Mouse (Mus musculus): ENCODE measurements around the gene Tfr2. TPM values are rescaled to one million over a fixed set of nuclear protein-coding genes. Genes with fewer than 3 reads are reported as not detected.
A peak's percentile ranks its signal among the peaks of the same experiment; 100 is the strongest.

Gene Tfr2
- total and polyA plus RNA-seq, 3 experiments: 96.2 to 112 TPM; not detected in 1

- peaks cover 0 to 25% of the 10 kb centered on the region in 2 experiments; a peak in 2 of 4 replicates for H3K4me1 ChIP-seq (ENCODE audit: control insufficient read depth in 1 of 2, insufficient read depth in 2 of 2, low read length in 2 of 2)
- TF ChIP-seq EP300 (IDR thresholded peaks at IDR 0.05; ENCODE audit: low read depth in 1 of 2, low read length in 2 of 2) (peak; percentile 24 to 67; a peak in 3 of 4 replicates), POLR2A (IDR thresholded peaks at IDR 0.05; ENCODE audit: control insufficient read depth in 1 of 2, insufficient read depth in 1 of 2, low read depth in 1 of 2, low read length in 2 of 2, poor library complexity in 1 of 2) (0 out of 4 replicates have a peak, but pooled peaks of 1 of the 2 experiments have one; percentile 7), HCFC1 (IDR thresholded peaks at IDR 0.05; ENCODE audit: low read depth, low read length) (no peak), RCOR1 (IDR thresholded peaks at IDR 0.05; ENCODE audit: low read depth, low read length) (peak; percentile 89; the same call in 1 of the 2 replicates), ELF1 (IDR thresholded peaks at IDR 0.05; ENCODE audit: low read depth, low read length) (0 out of 2 replicates have a peak, but pooled peaks have one; percentile 25), MAFK (IDR thresholded peaks at IDR 0.05; ENCODE audit: borderline replicate concordance, low read depth, low read length) (peak; percentile 16; the same call in 1 of the 2 replicates), ETS1 (IDR thresholded peaks at IDR 0.05; ENCODE audit: low read depth, low read length) (peak; percentile 50), BHLHE40 (IDR thresholded peaks at IDR 0.05; ENCODE audit: borderline replicate concordance, low read depth, low read length) (peak; percentile 95), GABPA (IDR thresholded peaks at IDR 0.05; ENCODE audit: low read depth, low read length) (no peak), ZMIZ1 (IDR thresholded peaks at IDR 0.05; ENCODE audit: low read depth, low read length) (no peak), MYB (IDR thresholded peaks at IDR 0.05; ENCODE audit: low read depth, low read length) (0 out of 2 replicates have a peak, but pooled peaks have one; percentile 16)
- peak; percentile 79 for DNase-seq (ENCODE audit: low read depth, low spot score)
- peak overlapping the region; percentile 68 for H3K9ac ChIP-seq (ENCODE audit: control insufficient read depth, low read depth, low read length, poor library complexity, severe bottlenecking)
- peaks cover 3 to 13% of the 10 kb centered on the region in 2 experiments for H3K36me3 ChIP-seq (ENCODE audit: control insufficient read depth in 1 of 2, insufficient read depth in 2 of 2, low read length in 2 of 2)
- H3K27ac ChIP-seq (ENCODE audit: control insufficient read depth, low read depth, low read length): peak overlapping the region; percentile 94
- H3K9me3 ChIP-seq (replicated peaks; ENCODE audit: insufficient read depth, low read length): no peaks in the 10 kb centered on the region
- peak overlapping the region; percentile 57 to 78 for H3K4me3 ChIP-seq (ENCODE audit: control insufficient read depth in 1 of 2, insufficient read depth in 1 of 2, low read depth in 2 of 2, low read length in 2 of 2)
- H3K79me2 ChIP-seq (ENCODE audit: control insufficient read depth, insufficient read depth, low read length, poor library complexity): peaks cover 27% of the 10 kb centered on the region
- H3K27me3 ChIP-seq (ENCODE audit: control insufficient read depth in 1 of 2, insufficient read depth in 2 of 2, low read length in 2 of 2): no peaks in the 10 kb centered on the region
Observed at GRCm38 (mm10) chr5:137570181-137570580, 541 bp downstream of the Tfr2 start.

GRCm38 (mm10) chr5:137570691-137571586, 1.3 kb downstream of the Tfr2 start:
- H3K9ac ChIP-seq (ENCODE audit: control insufficient read depth, low read depth, low read length, poor library complexity, severe bottlenecking): peak overlapping the region; percentile 83
- no peaks in the 10 kb centered on the region for H3K27me3 ChIP-seq (ENCODE audit: control insufficient read depth in 1 of 2, insufficient read depth in 2 of 2, low read length in 2 of 2)
- peaks cover 27% of the 10 kb centered on the region for H3K79me2 ChIP-seq (ENCODE audit: control insufficient read depth, insufficient read depth, low read length, poor library complexity)
- H3K4me1 ChIP-seq (ENCODE audit: control insufficient read depth in 1 of 2, insufficient read depth in 2 of 2, low read length in 2 of 2): peaks cover 0 to 25% of the 10 kb centered on the region in 2 experiments; a peak in 2 of 4 replicates
- peak; percentile 95 for DNase-seq (ENCODE audit: low read depth, low spot score)
- no peaks in the 10 kb centered on the region for H3K9me3 ChIP-seq (replicated peaks; ENCODE audit: insufficient read depth, low read length)
- H3K4me3 ChIP-seq (ENCODE audit: control insufficient read depth in 1 of 2, insufficient read depth in 1 of 2, low read depth in 2 of 2, low read length in 2 of 2): peak overlapping the region; percentile 78 to 96
- H3K27ac ChIP-seq (ENCODE audit: control insufficient read depth, low read depth, low read length): peak overlapping the region; percentile 94
- H3K36me3 ChIP-seq (ENCODE audit: control insufficient read depth in 1 of 2, insufficient read depth in 2 of 2, low read length in 2 of 2): peaks cover 3 to 13% of the 10 kb centered on the region in 2 experiments
- peak; percentile 89 for TF ChIP-seq ZNF384 (IDR thresholded peaks at IDR 0.05; ENCODE audit: low read depth, low read length)
- peak; percentile 98 for TF ChIP-seq MYB (IDR thresholded peaks at IDR 0.05; ENCODE audit: low read depth, low read length)
- peak; percentile 94 for TF ChIP-seq GATA1 (IDR thresholded peaks at IDR 0.05; ENCODE audit: low read depth, low read length)
- 0 out of 2 replicates have a peak, but pooled peaks have one; percentile 29 for TF ChIP-seq ELF1 (IDR thresholded peaks at IDR 0.05; ENCODE audit: low read depth, low read length)
- no peak for TF ChIP-seq USF1 (IDR thresholded peaks at IDR 0.05; ENCODE audit: low read depth, low read length)
- peak; percentile 54 for TF ChIP-seq MAX (IDR thresholded peaks at IDR 0.05; ENCODE audit: low read length)
- peak; percentile 27; the same call in 1 of the 2 replicates for TF ChIP-seq KAT2A (conservative IDR thresholded peaks at IDR 0.05; ENCODE audit: low read depth, low read length)
- TF ChIP-seq ZKSCAN1 (IDR thresholded peaks at IDR 0.05; ENCODE audit: low read depth, low read length): no peak; the same call in 1 of the 2 replicates
- peak; percentile 76 for TF ChIP-seq NELFE (IDR thresholded peaks at IDR 0.05; ENCODE audit: low read depth, low read length)
- TF ChIP-seq BHLHE40 (IDR thresholded peaks at IDR 0.05; ENCODE audit: borderline replicate concordance, low read depth, low read length): peak; percentile 81
- peak; percentile 13; the same call in 1 of the 2 replicates for TF ChIP-seq CHD2 (IDR thresholded peaks at IDR 0.05; ENCODE audit: low read length)
- TF ChIP-seq UBTF (IDR thresholded peaks at IDR 0.05; ENCODE audit: borderline replicate concordance, insufficient read depth, low read depth, low read length): no peak
- TF ChIP-seq MAZ (IDR thresholded peaks at IDR 0.05; ENCODE audit: low read depth, low read length): peak; percentile 99
- peak; percentile 30; the same call in 1 of the 2 replicates for TF ChIP-seq MEF2A (IDR thresholded peaks at IDR 0.05; ENCODE audit: extremely low read depth, insufficient replicate concordance, low read depth, low read length, poor library complexity, severe bottlenecking)
- no peak for TF ChIP-seq GABPA (IDR thresholded peaks at IDR 0.05; ENCODE audit: low read depth, low read length)
- no peak for TF ChIP-seq ZC3H11A (IDR thresholded peaks at IDR 0.05; ENCODE audit: low read depth, low read length)
- peak; percentile 92 for TF ChIP-seq ETS1 (IDR thresholded peaks at IDR 0.05; ENCODE audit: low read depth, low read length)
- TF ChIP-seq RCOR1 (IDR thresholded peaks at IDR 0.05; ENCODE audit: low read depth, low read length): peak; percentile 95
- TF ChIP-seq E2F4 (IDR thresholded peaks at IDR 0.05; ENCODE audit: borderline replicate concordance, low read depth, low read length): no peak
- TF ChIP-seq RAD21 (IDR thresholded peaks at IDR 0.05; ENCODE audit: low read depth, low read length): no peak
- TF ChIP-seq USF2 (IDR thresholded peaks at IDR 0.05; ENCODE audit: borderline replicate concordance in 1 of 2, insufficient read depth in 1 of 2, low read depth in 1 of 2, low read length in 2 of 2): no peak

All from MEL (cell line).